Mouse (Mus musculus) colon, adult 2 months (tissue): Measurements from ENCODE around the gene Exph5. TPM values are rescaled to one million over a fixed set of nuclear protein-coding genes. Genes with fewer than 3 reads are reported as not detected.

Experiments
- polyA plus RNA-seq: library from polyadenylated mRNA; depleted of rRNA; stranded (reverse); fragments of >200 nt; gene quantifications from 2 replicates; pipeline ENCODE4 v1.2.3, GENCODE M21; 2012; rRNA removed

Gene Exph5
- polyA plus RNA-seq, result 2.5 and 3.4 TPM in 2 replicates

GRCm38 (mm10) chr9:53301269-53301720 lies at the start of gene Exph5:
Exph5 (plus strand) TSS chr9:53301670.

GRCm38 (mm10) chr9:53383951-53384866 lies 82.7 kb downstream of the Exph5 start, which contains the start of gene Kdelc2:
Kdelc2 (plus strand) TSS chr9:53384025.

GRCm38 (mm10) chr9:53402291-53402711 lies 100.8 kb downstream of the Exph5 start, which contains the start of gene 4930550C14Rik:
4930550C14Rik (plus strand) TSS chr9:53402325.

Other genes with a start within 250 kb of the Exph5 start
- gene Ddx10, start 53.6 kb upstream of the Exph5 start, polyA plus RNA-seq, result 0.44 and 0.71 TPM in 2 replicates
- gene Kdelc2, start 82.4 kb downstream of the Exph5 start, polyA plus RNA-seq, result 7.5 and 9.3 TPM in 2 replicates
- gene 4930550C14Rik, start 100.7 kb downstream of the Exph5 start, polyA plus RNA-seq, result 0.21 and 0.38 TPM in 2 replicates
- 1.2 TPM in 2 replicates for gene Atm, start 235.1 kb downstream of the Exph5 start, polyA plus RNA-seq
- gene Npat, start 235.4 kb downstream of the Exph5 start, polyA plus RNA-seq, result 1.3 and 1.4 TPM in 2 replicates